Mouse (Mus musculus): ENCODE data around the gene Olfr541. TPM values are rescaled to one million over a fixed set of nuclear protein-coding genes. Genes with fewer than 3 reads are reported as not detected.

Gene Olfr541
- polyA plus RNA-seq (2012; rRNA removed; ENCODE audit: low replicate concordance) = not detected in 2 replicates

DNA sequence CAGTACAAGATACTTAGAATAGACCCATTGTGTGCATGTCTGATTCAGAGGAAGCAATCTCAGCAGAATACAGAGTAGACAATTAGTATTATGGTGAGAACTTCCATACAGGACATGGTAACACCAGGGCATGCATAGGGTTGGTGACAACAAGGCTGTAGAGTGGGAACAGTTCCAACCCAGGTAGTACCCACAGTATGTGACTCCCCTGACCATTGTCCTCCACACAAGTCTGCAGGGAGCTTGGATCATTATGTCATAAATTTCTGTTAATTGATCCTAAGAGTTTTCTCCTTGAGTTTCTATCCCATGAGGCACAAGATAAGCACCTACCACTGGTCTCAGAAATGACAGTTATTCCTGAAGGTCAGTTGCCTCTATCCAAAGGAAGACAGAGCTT is at the start of gene Olfr541:
Gene Olfr541 (plus strand): TSS at position 301 of the 400 bp plus-strand sequence.

DNA sequence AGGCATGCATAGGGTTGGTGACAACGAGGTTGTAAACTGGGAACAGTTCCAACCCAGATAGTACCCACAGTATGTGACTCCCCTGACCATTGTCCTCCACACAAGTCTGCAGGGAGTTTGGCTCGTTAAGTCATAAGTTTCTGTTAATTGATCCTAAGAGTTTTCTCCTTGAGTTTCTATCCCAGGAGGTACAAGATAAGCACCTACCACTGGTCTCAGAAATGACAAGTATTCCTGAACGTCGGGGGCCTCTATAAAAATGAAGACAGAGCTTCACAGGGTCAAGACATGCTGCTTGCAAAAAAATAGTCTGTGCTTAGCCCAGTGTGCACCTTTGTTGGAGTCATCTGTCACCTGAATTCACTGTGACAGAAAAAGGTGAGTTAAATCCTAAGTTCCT is 37.4 kb upstream of the Olfr541 start, which contains the start of gene Olfr539:
Gene Olfr539 (plus strand): TSS at position 301 of the 400 bp plus-strand sequence.

DNA sequence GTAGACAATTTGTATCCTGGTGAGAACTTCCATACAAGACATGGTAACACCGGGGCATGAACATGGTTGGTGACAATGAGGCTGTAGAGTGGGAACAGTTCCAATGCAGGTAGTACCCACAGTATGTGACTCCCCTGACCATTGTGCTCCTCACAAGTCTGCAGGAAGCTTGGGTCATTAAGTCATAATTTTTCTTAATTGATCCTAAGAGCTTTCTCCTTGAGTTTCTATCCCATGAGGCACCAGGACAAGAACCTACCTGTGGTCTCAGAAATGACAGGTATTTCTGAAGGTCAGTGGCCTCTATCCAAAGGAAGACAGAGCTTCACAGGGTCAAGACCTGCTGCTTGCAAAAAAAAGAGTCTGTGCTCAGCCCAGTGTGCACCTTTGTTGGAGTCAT is 15.4 kb upstream of the Olfr541 start, which contains the start of gene Olfr45:
Gene Olfr45 (plus strand): TSS at position 301 of the 400 bp plus-strand sequence.

Other genes starting within 250 kb of the Olfr541 start
- gene Olfr533, start 233.9 kb upstream of the Olfr541 start, polyA plus RNA-seq (2012; rRNA removed; ENCODE audit: low replicate concordance) = not detected in 2 replicates
- not detected in 2 replicates for gene Olfr535, start 213.1 kb upstream of the Olfr541 start, polyA plus RNA-seq (2012; rRNA removed; ENCODE audit: low replicate concordance)
- gene Olfr536, start 189.9 kb upstream of the Olfr541 start, polyA plus RNA-seq (2012; rRNA removed; ENCODE audit: low replicate concordance) = not detected in 2 replicates
- not detected in 2 replicates for gene Olfr538, start 129.4 kb upstream of the Olfr541 start, polyA plus RNA-seq (2012; rRNA removed; ENCODE audit: low replicate concordance)
- gene Olfr46, start 96.0 kb upstream of the Olfr541 start, polyA plus RNA-seq (2012; rRNA removed; ENCODE audit: low replicate concordance) = not detected in 2 replicates
- gene Olfr61, start 68.3 kb upstream of the Olfr541 start, polyA plus RNA-seq (2012; rRNA removed; ENCODE audit: low replicate concordance) = not detected in 2 replicates
- gene Olfr53, start 50.8 kb upstream of the Olfr541 start, polyA plus RNA-seq (2012; rRNA removed; ENCODE audit: low replicate concordance) = not detected in 2 replicates
- gene Olfr539, start 37.3 kb upstream of the Olfr541 start, polyA plus RNA-seq (2012; rRNA removed; ENCODE audit: low replicate concordance) = not detected in 2 replicates
- not detected in 2 replicates for gene Olfr45, start 15.3 kb upstream of the Olfr541 start, polyA plus RNA-seq (2012; rRNA removed; ENCODE audit: low replicate concordance)
- 154 and 260 TPM in 2 replicates for gene Cyp2e1, start 66.5 kb downstream of the Olfr541 start, polyA plus RNA-seq (2012; rRNA removed; ENCODE audit: low replicate concordance)
- gene Syce1, start 90.6 kb downstream of the Olfr541 start, polyA plus RNA-seq (2012; rRNA removed; ENCODE audit: low replicate concordance) = 0.12 and 0.17 TPM in 2 replicates
- 0.02 and 0.07 TPM in 2 replicates for gene Zfp941, start 124.9 kb downstream of the Olfr541 start, polyA plus RNA-seq (2012; rRNA removed; ENCODE audit: low replicate concordance)
- gene Urah, start 137.8 kb downstream of the Olfr541 start, polyA plus RNA-seq (2012; rRNA removed; ENCODE audit: low replicate concordance) = 35.9 and 51.0 TPM in 2 replicates
- gene Scgb1c1, start 148.3 kb downstream of the Olfr541 start, polyA plus RNA-seq (2012; rRNA removed; ENCODE audit: low replicate concordance) = not detected in 2 replicates
- 0.19 and 0.24 TPM in 2 replicates for gene Odf3, start 150.5 kb downstream of the Olfr541 start, polyA plus RNA-seq (2012; rRNA removed; ENCODE audit: low replicate concordance)
- not detected in 2 replicates for gene Gm45785, start 159.1 kb downstream of the Olfr541 start, polyA plus RNA-seq (2012; rRNA removed; ENCODE audit: low replicate concordance)
- 125 and 131 TPM in 2 replicates for gene Ric8a, start 159.7 kb downstream of the Olfr541 start, polyA plus RNA-seq (2012; rRNA removed; ENCODE audit: low replicate concordance)
- 23.2 and 34.0 TPM in 2 replicates for gene Bet1l, start 160.3 kb downstream of the Olfr541 start, polyA plus RNA-seq (2012; rRNA removed; ENCODE audit: low replicate concordance)
- 48.3 and 59.6 TPM in 2 replicates for gene Psmd13, start 184.7 kb downstream of the Olfr541 start, polyA plus RNA-seq (2012; rRNA removed; ENCODE audit: low replicate concordance)
- 29.0 and 45.3 TPM in 2 replicates for gene Sirt3, start 185.0 kb downstream of the Olfr541 start, polyA plus RNA-seq (2012; rRNA removed; ENCODE audit: low replicate concordance)
- 395 and 928 TPM in 2 replicates for gene Cox8b, start 203.2 kb downstream of the Olfr541 start, polyA plus RNA-seq (2012; rRNA removed; ENCODE audit: low replicate concordance)
- 0.30 TPM in 1 of 2 replicates, not detected in the other for gene Nlrp6, start 223.6 kb downstream of the Olfr541 start, polyA plus RNA-seq (2012; rRNA removed; ENCODE audit: low replicate concordance)
- 49.9 and 60.2 TPM in 2 replicates for gene Pgghg, start 244.1 kb downstream of the Olfr541 start, polyA plus RNA-seq (2012; rRNA removed; ENCODE audit: low replicate concordance)

Data from mammary gland, adult 2 months (tissue).